Mouse (Mus musculus): ENCODE data around the gene Hamp2. TPM values are rescaled to one million over a fixed set of nuclear protein-coding genes. Genes with fewer than 3 reads are reported as not detected.
"Not testable (repeated sequence)": the region's sequence is repeated elsewhere in the genome, so short reads cannot be mapped to it uniquely, and the experiment has no call there.

Hamp2 gene
- total RNA-seq, 1 experiment from 2014 or later = 6.5 TPM

- DNase-seq = peak; percentile 13
These were observed 29.0 kb upstream of the Hamp2 start for GRCm38 (mm10) chr7:30953459-30953858.

DNA sequence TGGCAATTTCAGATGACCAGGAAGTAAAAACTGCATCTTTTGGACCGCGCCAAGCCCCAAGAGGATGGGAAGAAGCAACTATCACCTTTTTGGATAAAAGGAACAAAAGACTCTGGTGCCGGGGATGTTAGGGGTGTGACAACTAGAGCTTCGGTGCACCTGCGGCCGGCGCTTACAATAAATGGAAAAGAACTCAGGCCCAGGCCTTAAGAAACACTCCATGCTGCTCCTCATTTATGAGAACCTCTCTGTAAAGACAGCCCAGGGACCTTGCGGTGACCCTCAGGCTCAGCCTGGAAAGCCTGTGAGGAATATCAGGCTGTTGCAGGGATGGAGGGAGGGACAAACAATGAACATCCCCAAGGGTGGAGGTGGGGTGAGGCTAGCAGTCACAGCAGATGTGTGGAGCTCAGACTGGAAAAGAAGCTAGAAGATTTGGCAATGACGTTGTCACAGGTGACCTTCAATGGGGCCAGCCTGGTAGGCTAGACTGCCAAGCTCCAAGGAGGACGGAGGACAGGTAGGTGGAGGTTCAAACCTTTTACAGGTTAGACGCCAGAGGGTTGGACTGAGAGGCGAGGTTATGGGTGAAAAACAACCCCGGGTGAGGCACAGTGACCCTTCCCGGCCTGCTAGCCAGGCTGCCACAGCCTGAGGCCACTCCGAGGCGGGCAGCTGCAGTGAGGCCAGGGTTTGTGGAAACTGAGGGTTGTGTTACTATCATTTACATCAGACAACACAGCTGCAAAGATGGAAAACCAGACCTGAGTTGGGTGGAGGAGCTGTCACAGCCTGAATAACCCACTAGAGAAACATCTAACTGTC, 28.2 kb upstream of the Hamp2 start:
- DNase-seq = peak; percentile 17

DNA sequence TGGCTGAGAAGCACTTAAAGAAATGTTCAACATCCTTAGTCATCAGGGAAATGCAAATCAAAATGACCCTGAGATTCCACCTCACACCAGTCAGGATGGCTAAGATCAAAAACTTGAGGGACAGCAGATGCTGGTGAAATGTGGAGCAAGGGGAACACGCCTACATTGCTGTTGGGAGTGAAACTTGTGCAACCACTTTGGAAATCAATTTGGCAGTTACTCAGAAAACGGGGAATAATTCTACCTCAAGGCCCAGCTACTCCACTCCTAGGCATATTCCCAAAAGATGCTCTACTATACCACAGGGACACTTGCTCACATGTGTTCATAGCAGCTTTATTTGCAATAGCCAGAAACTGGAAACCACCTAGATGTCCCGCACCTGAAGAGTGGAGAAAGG, 25.4 kb upstream of the Hamp2 start:
- peak; percentile 56 for DNase-seq

GRCm38 (mm10) chr7:30945876-30946275, 21.4 kb upstream of the Hamp2 start:
- no peak for DNase-seq

DNA sequence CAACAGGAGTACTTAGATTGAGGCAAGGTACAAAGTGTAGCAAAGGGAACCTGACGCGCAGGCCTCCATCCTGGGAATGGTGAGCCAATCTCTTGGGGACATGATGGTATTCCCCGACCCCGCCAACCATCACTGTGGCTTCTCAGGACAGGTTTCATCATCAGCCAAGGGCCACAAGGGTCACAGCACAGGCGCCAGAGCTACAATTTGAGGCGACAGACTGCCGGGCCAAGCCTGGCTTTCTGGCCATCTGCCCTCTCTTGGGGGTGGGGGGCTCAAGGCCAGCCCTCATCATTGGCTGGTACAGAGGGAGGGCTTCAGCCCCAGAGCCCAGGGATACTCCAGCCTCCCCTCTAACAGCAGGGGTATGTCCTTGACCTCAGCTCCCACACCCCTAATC, 21.0 kb upstream of the Hamp2 start:
- peak; percentile 62 for DNase-seq

DNA sequence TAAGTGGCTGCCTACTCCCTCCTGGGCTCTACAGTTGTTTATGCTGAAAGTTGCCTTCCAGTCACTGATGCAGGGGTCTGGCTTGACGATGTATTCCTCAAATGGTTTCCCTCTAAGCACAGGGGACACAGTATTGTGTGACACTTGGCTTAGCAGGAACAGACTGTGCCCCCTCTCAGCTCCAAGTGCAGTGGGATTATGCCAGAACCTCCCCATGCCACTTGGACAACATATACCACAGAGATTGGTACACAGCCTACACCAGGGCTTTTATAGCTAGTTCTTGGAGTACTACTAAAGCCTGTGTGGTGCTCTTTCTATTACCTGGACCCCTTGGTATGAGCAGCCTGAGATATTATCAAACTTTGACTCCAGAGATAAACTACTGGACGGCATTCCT, 20.2 kb upstream of the Hamp2 start:
- not testable (repeated sequence) for DNase-seq

- DNase-seq = no peak
These were observed 19.6 kb upstream of the Hamp2 start, which contains the start of gene Hamp for GRCm38 (mm10) chr7:30943909-30944635. Gene Hamp, minus strand, starts transcription at chr7:30944032.

GRCm38 (mm10) chr7:30942365-30942764, 17.9 kb upstream of the Hamp2 start:
- DNase-seq = not testable (repeated sequence)

DNA sequence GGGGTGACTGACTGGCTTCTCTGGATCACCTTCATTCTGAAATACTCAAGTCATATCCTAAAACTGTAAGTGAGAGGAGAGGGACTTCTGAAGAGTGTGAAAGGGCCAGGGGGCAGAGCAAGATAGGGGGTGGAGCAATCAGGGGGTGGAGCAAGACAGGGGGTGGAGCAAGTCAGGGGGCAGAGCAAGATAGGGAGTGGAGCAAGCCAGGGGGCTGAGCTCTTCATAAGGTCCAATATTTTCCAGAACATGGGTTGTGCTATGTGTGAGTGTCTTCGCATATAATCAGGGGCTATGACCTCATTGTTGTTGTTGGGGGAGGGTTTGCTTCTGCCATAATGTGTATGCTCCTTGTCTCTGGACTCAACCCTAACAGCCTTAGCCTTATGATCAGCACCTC, 15.6 kb upstream of the Hamp2 start:
- not testable (repeated sequence) for DNase-seq

GRCm38 (mm10) chr7:30935422-30936099, 11.1 kb upstream of the Hamp2 start:
- not testable (repeated sequence) for DNase-seq

- DNase-seq = no peak
These were observed 410 bp downstream of the Hamp2 start for GRCm38 (mm10) chr7:30924071-30924470.

GRCm38 (mm10) chr7:30922490-30922889, 2.0 kb downstream of the Hamp2 start:
- not testable (repeated sequence) for DNase-seq

DNA sequence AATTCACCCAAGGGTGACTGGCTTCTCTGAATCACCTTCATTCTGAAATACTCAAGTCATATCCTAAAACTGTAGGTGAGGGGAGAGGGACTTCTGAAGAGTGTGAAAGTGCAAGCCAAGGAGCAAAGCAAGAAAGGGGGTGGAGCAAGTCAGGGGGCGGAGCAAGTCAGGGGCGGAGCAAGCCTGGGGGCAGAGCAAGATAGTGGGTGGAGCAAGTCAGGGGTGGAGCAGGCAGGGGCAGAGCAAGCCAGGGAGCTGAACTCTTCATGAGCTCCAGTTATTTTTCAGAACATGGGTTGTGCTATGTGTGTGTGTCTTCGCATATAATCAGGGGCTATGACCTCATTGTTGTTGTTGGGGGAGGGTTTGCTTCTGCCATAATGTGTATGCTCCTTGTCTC, 4.3 kb downstream of the Hamp2 start:
- DNase-seq = no peak

GRCm38 (mm10) chr7:30917219-30917618, 7.3 kb downstream of the Hamp2 start:
- DNase-seq = no peak

DNA sequence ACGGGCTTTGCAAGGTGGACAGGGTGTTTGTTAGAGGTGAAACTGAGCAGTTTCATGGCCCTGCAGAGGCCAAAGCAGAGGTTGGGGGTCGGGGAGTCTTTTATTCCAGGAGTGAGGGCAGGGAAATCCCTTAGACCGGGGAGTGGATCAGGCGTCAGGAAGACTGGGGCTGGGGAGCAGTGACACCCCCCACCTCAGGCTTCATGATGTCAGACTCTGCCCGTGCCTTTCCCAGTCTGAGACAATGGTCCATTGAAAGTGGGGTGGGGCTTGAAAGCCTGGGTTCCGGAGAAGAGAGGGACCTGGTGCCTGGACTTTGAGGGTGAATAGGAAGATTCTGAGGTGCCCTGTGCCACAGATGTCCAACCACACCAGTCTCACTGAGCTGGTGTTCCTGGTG, 7.8 kb downstream of the Hamp2 start:
- DNase-seq = no peak

GRCm38 (mm10) chr7:30914732-30915131, 9.7 kb downstream of the Hamp2 start, which contains the start of gene Mag:
Gene Mag, minus strand, starts transcription at chr7:30914873.
- DNase-seq = no peak

- no peak for DNase-seq
These were observed 14.7 kb downstream of the Hamp2 start for GRCm38 (mm10) chr7:30909773-30910172.

DNA sequence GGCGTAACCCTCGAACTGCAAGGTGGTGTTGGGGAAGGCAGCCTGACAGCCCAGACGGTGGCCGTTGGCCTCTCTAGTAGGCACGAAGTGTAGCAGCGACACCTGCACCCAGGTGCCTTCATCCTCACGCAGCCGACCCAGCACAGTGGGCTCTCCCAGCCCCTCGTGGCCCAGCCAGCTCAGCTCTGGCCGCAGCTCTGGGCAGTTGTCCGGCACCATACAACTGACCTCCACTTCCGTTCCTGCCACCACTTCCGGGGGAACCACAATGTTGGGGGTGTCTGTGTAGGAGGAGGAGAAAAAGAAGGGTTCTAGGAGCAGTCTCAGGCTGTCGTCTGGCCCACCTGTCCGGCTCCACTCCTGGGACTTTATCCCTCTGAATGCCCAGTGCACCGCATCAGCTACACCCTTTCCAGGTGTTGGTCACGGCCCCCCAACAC, 15.5 kb downstream of the Hamp2 start:
- DNase-seq = no peak

DNA sequence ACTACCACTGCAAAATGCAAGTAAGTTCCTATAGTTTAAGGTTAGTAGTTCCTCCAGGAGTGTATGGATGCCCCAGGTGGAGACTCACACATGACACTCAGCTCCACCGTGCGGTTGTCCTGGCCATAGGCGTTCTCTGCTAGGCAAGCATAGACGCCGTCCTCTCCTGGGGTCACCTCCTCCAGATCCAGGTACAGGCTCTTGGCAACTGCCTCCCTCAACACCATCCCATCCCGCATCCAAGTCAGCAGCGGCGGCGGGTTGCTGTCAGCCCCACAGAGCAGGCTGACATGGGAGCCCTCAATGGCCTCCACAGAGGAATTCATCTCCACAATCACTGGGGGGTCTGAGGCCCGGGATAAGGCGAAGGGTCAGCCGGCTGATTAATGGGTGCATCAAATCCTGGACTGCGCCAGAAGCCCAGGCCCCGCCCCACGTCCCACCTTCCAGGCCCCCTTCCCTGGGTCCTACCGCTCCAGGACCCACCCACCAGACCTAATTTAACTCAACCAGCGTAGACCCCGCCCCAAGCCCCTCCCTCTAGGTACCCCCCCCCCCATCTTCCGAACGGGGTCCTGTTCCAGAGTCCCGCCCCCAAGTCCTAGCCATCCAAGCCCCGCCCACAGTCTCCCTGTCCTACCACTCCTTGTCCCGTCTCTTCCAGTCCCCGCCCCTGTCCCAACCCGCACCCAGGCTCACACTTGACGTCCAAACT, 16.0 kb downstream of the Hamp2 start:
- DNase-seq = peak; percentile 45

DNA sequence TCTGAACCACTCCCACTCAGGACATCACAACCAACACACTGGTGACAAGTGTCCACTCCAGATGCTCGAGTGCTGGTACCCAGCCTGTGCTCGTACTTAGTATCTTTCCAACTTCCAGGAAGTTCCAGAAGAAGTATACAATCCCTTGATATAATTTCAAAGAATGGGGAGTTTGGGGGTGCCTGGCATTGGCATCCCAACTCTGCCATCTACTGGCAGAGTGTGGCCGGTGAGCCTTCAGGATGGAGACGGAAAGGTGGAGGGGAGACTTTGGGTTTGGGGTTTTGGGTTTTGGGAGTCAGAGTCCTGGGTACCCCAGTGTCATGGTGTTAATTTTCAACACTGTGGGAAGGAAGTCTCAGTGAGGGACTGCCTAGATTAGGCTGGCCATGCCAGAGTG, 20.4 kb downstream of the Hamp2 start:
- DNase-seq = peak; percentile 51

GRCm38 (mm10) chr7:30895217-30895616, 29.3 kb downstream of the Hamp2 start:
- DNase-seq = no peak

DNA sequence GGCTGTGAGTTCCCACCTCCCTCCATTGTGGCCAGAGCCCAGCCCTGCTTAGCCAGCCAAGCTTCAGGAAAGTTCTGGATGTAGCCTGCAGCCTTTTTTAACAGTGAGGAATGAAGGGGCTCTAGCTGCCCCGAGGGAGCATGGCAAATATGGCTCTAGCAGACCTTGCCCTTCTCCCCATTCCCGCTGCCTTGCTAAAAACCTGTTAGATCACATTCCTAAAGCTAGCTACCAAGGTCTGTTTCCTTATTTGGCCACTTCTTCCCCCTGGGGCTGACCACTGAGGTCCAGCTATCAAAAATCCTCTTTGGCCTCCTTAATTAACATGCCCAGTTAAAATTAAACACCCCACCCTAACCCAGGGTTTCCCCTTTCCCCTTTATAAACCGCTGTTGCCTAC, 32.0 kb downstream of the Hamp2 start:
- no peak for DNase-seq

Data from adrenal gland, postnatal 14 days (tissue).